In genomic region chrX:139432550-139432949, GRCm38 (mm10) we compare ENCODE assay signal across 17 mouse cellular contexts. TPM values are rescaled to one million over a fixed set of nuclear protein-coding genes. Genes with fewer than 3 reads are reported as not detected.
A peak's percentile ranks its signal among the peaks of the same experiment; 100 is the strongest.
DNase-seq lines count a peak whose midpoint lies in the region; ATAC-seq and TF ChIP-seq lines count a peak whose summit lies in the region.
"Had no signal": no experiment of that assay in that cellular context is flagged by ENCODE, and none has a peak within 500 bp of the region (broad histone marks: within the 10 kb centered on the region; RNA-seq: fewer than 3 reads in every experiment).

No protein-coding gene starts in this region.

- H3K4me3 ChIP-seq in G1E (ENCODE audit: low read depth, low read length), result no peak overlapping the region
- H3K4me3 ChIP-seq: intestine, embryonic 15.5 days; midbrain, embryonic 12.5 days; neural tube, embryonic 12.5 days had no signal

- H3K9me3 ChIP-seq in G1E (replicated peaks), result no peaks in the 10 kb centered on the region
- H3K9me3 ChIP-seq: intestine, embryonic 15.5 days; midbrain, embryonic 12.5 days; neural tube, embryonic 12.5 days had no signal

- peak; percentile 12 for DNase-seq in layer of hippocampus, adult 9-10 months (ENCODE audit: low spot score)
- DNase-seq in layer of hippocampus, postnatal 36 days, result no peak
- no peak for DNase-seq in G1E (ENCODE audit: low spot score)
- no peak for DNase-seq in c-Kit-positive CD71-positive TER-119-positive erythroid progenitor cells, embryonic 14.5 days (ENCODE audit: low spot score)
- no peak for DNase-seq in adrenal gland, postnatal 4 days (ENCODE audit: low spot score in 2 of 2)
- DNase-seq in adrenal gland, adult (ENCODE audit: inconsistent age in 2 of 2, low spot score in 1 of 2), result no peak
- DNase-seq: adrenal gland, postnatal 14 days; cerebellum, adult 18-20 months; heart, adult 11 months; heart, postnatal 10 days; kidney, postnatal 25 days; lung, adult 2 months had no signal

- H3K4me1 ChIP-seq in G1E (ENCODE audit: insufficient read depth, low read depth, low read length), result peaks cover 4% of the 10 kb centered on the region
- H3K4me1 ChIP-seq: intestine, embryonic 15.5 days; midbrain, embryonic 12.5 days; neural tube, embryonic 12.5 days had no signal

- no peaks in the 10 kb centered on the region for H3K36me3 ChIP-seq in G1E (replicated peaks)
- H3K36me3 ChIP-seq: intestine, embryonic 15.5 days; midbrain, embryonic 12.5 days; neural tube, embryonic 12.5 days had no signal

- peak; percentile 80 for ATAC-seq in G1E (ENCODE audit: extremely low read depth, insufficient number of reproducible peaks, low FRiP score, poor library complexity, severe bottlenecking)
- peak; percentile 100 for ATAC-seq in common myeloid progenitor, adult 5-6 weeks (replicated peaks; ENCODE audit: low read depth, poor library complexity, severe bottlenecking)
- ATAC-seq in megakaryocyte progenitor cell, adult 5-6 weeks (replicated peaks; ENCODE audit: poor library complexity), result peak; percentile 96
- ATAC-seq: intestine, embryonic 15.5 days had no signal

- no peak for TF ChIP-seq CTCF in G1E (IDR thresholded peaks at IDR 0.05; ENCODE audit: low read depth, low read length)

- H3K27me3 ChIP-seq in G1E (ENCODE audit: insufficient read depth, low read length), result no peaks in the 10 kb centered on the region
- H3K27me3 ChIP-seq: intestine, embryonic 15.5 days; neural tube, embryonic 12.5 days had no signal

RNA-seq across cellular contexts. Expression of gene D330045A20Rik, which starts 47.6 kb away (rescaled TPM):
- total RNA-seq in layer of hippocampus, postnatal 36 days (2021), result under 1 TPM; 0.32 to 0.43 TPM
- 28.3 and 29.1 TPM in 2 replicates for total RNA-seq in G1E (2014; fragmentation: Nextera tagmentation)
- 42.9 and 51.4 TPM in 2 replicates for total RNA-seq in G1E (2017)
- 0.58 and 0.75 TPM in 2 replicates for polyA plus RNA-seq in G1E (2012)
- 2.1 and 4.0 TPM in 2 replicates for total RNA-seq in common myeloid progenitor, adult 5-6 weeks (2017)
- total RNA-seq in megakaryocyte progenitor cell, adult 5-6 weeks (2015), result 0.59 and 0.81 TPM in 2 replicates
- 0.37 and 2.0 TPM in 2 replicates for total RNA-seq in megakaryocyte progenitor cell, adult 5-6 weeks (2017)
- 1 to 10 TPM in 1 of 2 experiments, under 1 TPM in 1; 0.98 to 1.2 TPM for total RNA-seq in adrenal gland, postnatal 4 days (2021)
